Mouse (Mus musculus) stomach, embryonic 15.5 days (tissue): ENCODE results near the gene Hcn3. TPM values are rescaled to one million over a fixed set of nuclear protein-coding genes. Genes with fewer than 3 reads are reported as not detected.

Experiments used
- ATAC-seq: fragments of 200-750 bp; cut with Nextera tagmentation; 2 replicates; pipeline ENCODE4 v1.8.0; 2017; ENCODE audit warnings: low read depth, moderate number of reproducible peaks, moderate TSS enrichment; ENCODE audit not compliant: insufficient read depth, low FRiP score
- H3K27ac ChIP-seq: fragments of 300-500 bp; sonication (generic); 2 replicates; pipeline ENCODE4 v1.5.1; 2015; ENCODE audit warnings: mild to moderate bottlenecking, inconsistent platforms
- H3K27me3 ChIP-seq: fragments of 300-500 bp; sonication (generic); replicated peaks from 2 replicates; pipeline ENCODE4 v1.6.1; 2015; ENCODE audit warnings: inconsistent platforms
- H3K36me3 ChIP-seq: fragments of 300-500 bp; sonication (generic); 2 replicates; pipeline ENCODE4 v1.6.1; 2015; ENCODE audit warnings: inconsistent platforms
- H3K4me1 ChIP-seq: fragments of 300-500 bp; sonication (generic); 2 replicates; pipeline ENCODE4 v1.6.1; 2015; ENCODE audit warnings: inconsistent platforms
- H3K4me2 ChIP-seq: fragments of 300-500 bp; sonication (generic); 2 replicates; pipeline ENCODE4 v1.6.1; 2015; ENCODE audit warnings: mild to moderate bottlenecking, inconsistent platforms
- H3K4me3 ChIP-seq: fragments of 300-500 bp; sonication (generic); replicated peaks from 2 replicates; pipeline ENCODE4 v1.5.1; 2015; ENCODE audit warnings: inconsistent platforms
- H3K9ac ChIP-seq: fragments of 300-500 bp; sonication (generic); 2 replicates; pipeline ENCODE4 v1.6.1; 2015; ENCODE audit warnings: inconsistent platforms
- H3K9me3 ChIP-seq: fragments of 300-500 bp; sonication (generic); 2 replicates; pipeline ENCODE4 v1.6.1; 2016; ENCODE audit warnings: inconsistent platforms
- WGBS: fragments of 180-500 bp; shearing (Covaris S2); methylation state at CpG from one replicate; pipeline ENCODE4 v1.1.7; 2015; 5-methylcytosine and 5-hydroxymethylcytosine counted together
- polyA plus RNA-seq: library from polyadenylated mRNA; unstranded; fragments of >200 nt; fragmentation: Nextera tagmentation; extraction: Ambion mirVana; gene quantifications from 2 replicates; pipeline ENCODE4 v1.2.1, GENCODE M21; 2015

The Hcn3 gene
- polyA plus RNA-seq, 1 experiment from 2014 or later = 2.6 TPM

DNA sequence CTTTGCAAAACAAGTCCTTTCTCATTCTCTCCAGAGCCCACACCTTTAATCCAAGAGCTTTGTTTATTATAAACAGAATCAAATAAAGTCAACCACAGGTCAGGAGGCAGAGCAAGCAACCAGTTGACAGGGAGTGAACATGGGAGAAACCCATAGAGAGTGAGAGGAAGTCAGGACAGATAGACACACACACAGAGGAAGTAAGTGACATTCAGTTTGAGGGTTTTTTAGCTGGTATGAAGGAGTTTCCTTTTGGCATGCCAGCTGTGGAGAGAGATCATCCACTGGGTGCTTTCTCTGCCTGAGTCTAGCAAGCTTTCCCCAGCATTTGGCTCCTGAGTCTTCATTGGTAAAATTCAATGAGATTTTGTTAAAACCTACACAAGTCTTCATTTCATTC lies 53.1 kb downstream of the Hcn3 start:
- H3K4me3 ChIP-seq = no peak overlapping the region
- no peak for ATAC-seq
- no peaks in the 10 kb centered on the region for H3K9me3 ChIP-seq
- no peak overlapping the region for H3K4me2 ChIP-seq
- H3K27ac ChIP-seq = no peak overlapping the region
- no peaks in the 10 kb centered on the region for H3K36me3 ChIP-seq
- H3K27me3 ChIP-seq = no peaks in the 10 kb centered on the region
- H3K4me1 ChIP-seq = no peaks in the 10 kb centered on the region
- H3K9ac ChIP-seq = no peak overlapping the region

DNA sequence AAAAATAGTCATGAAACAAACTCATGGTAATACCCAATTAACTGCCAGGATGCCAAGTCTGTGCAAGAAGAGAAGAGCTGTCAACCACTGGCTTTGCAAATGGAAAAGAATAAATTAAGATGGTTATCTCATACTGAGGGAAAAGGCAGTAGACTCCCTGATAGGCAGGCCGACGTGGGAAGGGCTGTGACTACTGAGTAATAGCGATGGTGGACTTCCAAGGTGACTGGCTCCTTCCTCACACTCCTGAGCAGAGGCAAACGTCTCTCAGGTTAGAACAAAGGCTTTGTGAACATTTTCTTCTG lies 56.8 kb downstream of the Hcn3 start:
- peak overlapping the region; percentile 87 for H3K27ac ChIP-seq
- no peak overlapping the region for H3K4me3 ChIP-seq

DNA sequence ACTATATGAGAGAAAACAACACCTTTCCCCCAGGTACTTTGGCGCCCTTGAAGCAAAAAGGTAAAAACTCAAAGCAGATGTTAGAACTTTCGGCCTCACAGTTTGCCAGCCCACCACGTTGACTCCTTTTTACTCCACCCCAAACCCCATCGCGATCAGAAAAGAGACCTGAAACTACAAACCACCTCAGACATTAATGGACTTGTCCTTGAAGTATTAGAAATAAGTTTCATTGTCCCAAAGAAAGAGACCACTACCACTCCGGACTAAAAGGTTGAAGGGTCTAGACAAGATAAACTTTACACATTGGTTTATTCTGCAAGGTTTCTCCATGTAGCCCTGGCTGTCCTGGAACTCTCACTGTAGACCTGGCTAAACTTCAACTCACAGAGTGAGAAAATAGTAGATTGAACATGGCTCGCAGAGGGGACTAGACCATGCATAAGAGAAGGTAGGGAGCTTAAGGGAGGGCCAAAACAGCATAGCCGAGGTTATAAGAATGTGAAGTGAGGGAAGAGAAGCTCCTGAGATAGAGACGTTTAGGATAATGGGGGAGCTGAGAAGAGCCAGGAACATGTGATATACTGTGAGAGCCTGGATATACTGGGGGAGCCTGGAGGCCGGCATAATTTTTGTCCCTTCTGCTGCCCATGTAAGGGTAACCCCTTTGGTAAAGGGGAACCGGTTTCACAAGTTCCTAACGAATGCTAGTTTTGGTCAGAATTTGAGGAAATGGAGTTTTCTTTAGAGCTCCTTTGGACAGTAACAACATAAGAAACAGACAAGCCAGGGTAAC lies 57.3 kb downstream of the Hcn3 start:
- Histone ChIP-seq H3K4me2 (peak overlapping the region; percentile 54), H3K4me1 (peaks cover 18% of the 10 kb centered on the region), H3K9me3 (no peaks in the 10 kb centered on the region), H3K9ac (no peak overlapping the region), H3K27ac (peak overlapping the region; percentile 87), H3K36me3 (peaks cover 13% of the 10 kb centered on the region; the same call in 1 of the 2 replicates), H3K4me3 (peak overlapping the region; percentile 55; the same call in 1 of the 2 replicates), H3K27me3 (no peaks in the 10 kb centered on the region)
- no peak for ATAC-seq
- WGBS = 57% methylated on average over 12 of the region's 12 CpGs

More for the DNA sequence above, 56.8 kb downstream of the Hcn3 start:
- no peaks in the 10 kb centered on the region for H3K9me3 ChIP-seq
- H3K36me3 ChIP-seq = peaks cover 7% of the 10 kb centered on the region; the same call in 1 of the 2 replicates
- WGBS = 58% methylated on average over 4 of the region's 4 CpGs
- peaks cover 18% of the 10 kb centered on the region for H3K4me1 ChIP-seq
- H3K9ac ChIP-seq = no peak overlapping the region
- no peaks in the 10 kb centered on the region for H3K27me3 ChIP-seq
- no peak for ATAC-seq
- no peak overlapping the region for H3K4me2 ChIP-seq

DNA sequence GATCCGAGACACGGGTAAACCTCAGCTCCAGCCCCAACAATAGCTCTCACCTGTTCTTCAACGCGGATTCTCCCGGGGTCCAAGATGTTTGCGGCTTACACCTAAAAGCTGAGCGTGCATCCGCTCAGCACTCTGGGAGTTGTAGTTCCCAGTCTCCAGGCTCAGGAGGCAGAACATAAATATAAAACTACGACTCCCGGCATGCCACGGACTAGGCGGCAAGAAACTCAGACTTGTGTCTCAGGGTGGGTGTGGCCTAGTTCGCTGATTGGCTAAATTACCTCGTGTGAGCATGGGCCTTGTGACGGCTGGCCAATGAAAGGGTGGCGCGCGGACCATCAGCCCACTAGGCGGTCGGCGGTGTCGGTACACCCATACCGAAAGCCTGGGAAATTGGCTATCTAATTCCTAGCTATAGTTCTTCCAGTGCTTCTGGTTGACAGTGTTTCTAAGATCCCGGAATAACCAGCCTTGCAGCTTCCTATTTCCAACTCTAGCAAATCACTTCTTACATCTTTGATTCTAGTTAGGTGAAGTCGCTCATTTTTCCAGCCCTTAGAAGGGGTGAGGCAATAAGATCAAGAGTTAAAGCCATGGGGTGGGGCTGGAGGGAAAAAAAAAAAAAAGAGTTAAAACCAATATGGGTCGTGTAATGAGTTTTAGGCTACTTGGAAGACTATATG lies 58.0 kb downstream of the Hcn3 start, which contains the start of gene Fdps:
TSS of gene Fdps (minus strand) at position 148 of the 683 bp plus-strand sequence.
- peaks cover 18% of the 10 kb centered on the region for H3K4me1 ChIP-seq
- H3K36me3 ChIP-seq = peaks cover 16% of the 10 kb centered on the region
- no peaks in the 10 kb centered on the region for H3K27me3 ChIP-seq
- peak; percentile 99 for ATAC-seq
- WGBS = 0% methylated on average over 26 of the region's 26 CpGs
- peak within 1 kb of the TSS; percentile 55 for H3K4me3 ChIP-seq
- peak within 1 kb of the TSS; percentile 44 for H3K9ac ChIP-seq
- H3K4me2 ChIP-seq = peak within 1 kb of the TSS; percentile 94
- H3K27ac ChIP-seq = peak within 1 kb of the TSS; percentile 87
- H3K9me3 ChIP-seq = no peaks in the 10 kb centered on the region

DNA sequence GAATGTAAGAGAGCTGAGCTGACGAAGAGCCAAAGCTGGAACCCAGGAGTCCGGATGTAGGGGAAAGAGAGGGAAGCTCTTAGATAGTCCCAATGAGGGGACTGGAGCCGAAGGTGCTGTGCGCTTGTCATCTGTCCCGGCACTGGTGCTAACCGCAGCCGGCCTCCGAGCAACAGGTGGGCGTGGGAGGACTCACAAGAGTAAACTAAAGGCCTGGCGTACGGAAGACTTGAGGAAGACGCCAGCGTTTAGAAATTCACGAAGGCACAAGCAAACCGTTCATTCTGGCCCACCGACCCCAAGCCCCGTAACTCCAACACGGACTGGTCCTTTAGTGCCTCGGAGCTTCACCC lies 58.6 kb downstream of the Hcn3 start:
- ATAC-seq = peak; percentile 4; the same call in 1 of the 2 replicates
- under 1% methylated on average over 19 of the region's 19 CpGs for WGBS
- Histone ChIP-seq H3K9ac (peak overlapping the region; percentile 44; the same call in 1 of the 2 replicates), H3K4me1 (peaks cover 18% of the 10 kb centered on the region), H3K36me3 (peaks cover 20% of the 10 kb centered on the region), H3K4me2 (peak overlapping the region; percentile 94), H3K27me3 (no peaks in the 10 kb centered on the region), H3K27ac (peak overlapping the region; percentile 67), H3K4me3 (peak overlapping the region; percentile 55), H3K9me3 (no peaks in the 10 kb centered on the region)

DNA sequence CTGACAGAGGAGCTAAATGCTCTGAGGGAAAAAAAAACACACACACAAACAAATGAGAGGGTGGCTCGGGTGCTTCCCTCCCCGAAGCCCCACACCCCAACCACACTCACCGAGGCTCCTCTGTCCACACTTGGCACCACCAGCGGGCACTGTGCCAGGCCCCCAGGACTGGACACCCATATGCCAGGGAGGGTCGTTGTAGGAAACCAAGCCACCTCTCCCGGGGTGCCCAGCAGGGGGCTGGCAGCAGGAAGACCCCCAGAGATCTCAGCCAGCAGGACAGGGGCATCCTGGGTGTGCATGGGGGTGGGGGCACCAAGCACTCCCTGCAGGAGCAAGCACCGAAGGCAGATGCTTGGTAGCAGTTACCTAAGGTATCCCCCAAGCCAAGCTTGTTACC lies 59.2 kb downstream of the Hcn3 start, which contains the start of gene Gm43738:
TSS of gene Gm43738 (minus strand) at position 289 of the 400 bp plus-strand sequence.
- ATAC-seq = no peak

More for the DNA sequence above, 59.2 kb downstream of the Hcn3 start, which contains the start of gene Gm43738:
- peaks cover 20% of the 10 kb centered on the region for H3K36me3 ChIP-seq
- H3K4me2 ChIP-seq = peak within 1 kb of the TSS; percentile 94
- 43% methylated on average over 7 of the region's 7 CpGs for WGBS
- H3K27me3 ChIP-seq = no peaks in the 10 kb centered on the region
- H3K9me3 ChIP-seq = no peaks in the 10 kb centered on the region
- H3K4me3 ChIP-seq = peak within 1 kb of the TSS; percentile 55
- H3K9ac ChIP-seq = peak within 1 kb of the TSS; percentile 44
- H3K27ac ChIP-seq = peak within 1 kb of the TSS; percentile 67
- peaks cover 18% of the 10 kb centered on the region for H3K4me1 ChIP-seq

Other genes starting within 250 kb of the Hcn3 start
- 38.0 and 38.9 TPM in 2 replicates for gene Msto1, start 246.2 kb downstream of the Hcn3 start, polyA plus RNA-seq
- 19.8 and 21.3 TPM in 2 replicates for gene Ash1l, start 209.6 kb downstream of the Hcn3 start, polyA plus RNA-seq
- 130 and 141 TPM in 2 replicates for gene Dap3, start 209.0 kb downstream of the Hcn3 start, polyA plus RNA-seq
- 20.3 and 21.0 TPM in 2 replicates for gene Rusc1, start 66.9 kb downstream of the Hcn3 start, polyA plus RNA-seq
- gene Gm43738, start 59.1 kb downstream of the Hcn3 start, polyA plus RNA-seq = not detected in 2 replicates
- gene Fdps, start 58.2 kb downstream of the Hcn3 start, polyA plus RNA-seq = 324 and 331 TPM in 2 replicates
- gene Pklr, start 24.1 kb downstream of the Hcn3 start, polyA plus RNA-seq = 16.4 and 19.9 TPM in 2 replicates
- gene Clk2, start 4.6 kb upstream of the Hcn3 start, polyA plus RNA-seq = 26.3 and 26.7 TPM in 2 replicates
- 103 and 106 TPM in 2 replicates for gene Scamp3, start 17.3 kb upstream of the Hcn3 start, polyA plus RNA-seq
- gene Fam189b, start 22.9 kb upstream of the Hcn3 start, polyA plus RNA-seq = 21.1 and 22.1 TPM in 2 replicates
- gene Gba, start 42.7 kb upstream of the Hcn3 start, polyA plus RNA-seq = 40.1 and 41.2 TPM in 2 replicates
- gene Thbs3, start 55.0 kb upstream of the Hcn3 start, polyA plus RNA-seq = 29.0 and 29.2 TPM in 2 replicates
- gene Mtx1, start 66.9 kb upstream of the Hcn3 start, polyA plus RNA-seq = 197 and 199 TPM in 2 replicates
- gene Muc1, start 68.9 kb upstream of the Hcn3 start, polyA plus RNA-seq = 64.2 and 89.1 TPM in 2 replicates
- gene Krtcap2, start 85.8 kb upstream of the Hcn3 start, polyA plus RNA-seq = 374 and 406 TPM in 2 replicates
- gene Trim46, start 86.1 kb upstream of the Hcn3 start, polyA plus RNA-seq = 4.6 and 5.9 TPM in 2 replicates
- 129 and 132 TPM in 2 replicates for gene Dpm3, start 99.2 kb upstream of the Hcn3 start, polyA plus RNA-seq
- gene Slc50a1, start 110.4 kb upstream of the Hcn3 start, polyA plus RNA-seq = 74.4 and 75.3 TPM in 2 replicates
- gene Efna1, start 120.9 kb upstream of the Hcn3 start, polyA plus RNA-seq = 41.4 and 46.1 TPM in 2 replicates
- gene Efna3, start 162.8 kb upstream of the Hcn3 start, polyA plus RNA-seq = 9.5 and 9.6 TPM in 2 replicates
- 17.9 and 19.4 TPM in 2 replicates for gene Efna4, start 177.8 kb upstream of the Hcn3 start, polyA plus RNA-seq
- 44.7 and 53.2 TPM in 2 replicates for gene Adam15, start 189.8 kb upstream of the Hcn3 start, polyA plus RNA-seq
- 0.30 and 0.67 TPM in 2 replicates for gene Dcst2, start 201.8 kb upstream of the Hcn3 start, polyA plus RNA-seq
- gene Dcst1, start 205.1 kb upstream of the Hcn3 start, polyA plus RNA-seq = 0.30 and 0.52 TPM in 2 replicates
- 7.8 and 7.9 TPM in 2 replicates for gene Zbtb7b, start 234.6 kb upstream of the Hcn3 start, polyA plus RNA-seq
- gene Lenep, start 242.6 kb upstream of the Hcn3 start, polyA plus RNA-seq = not detected in 2 replicates